Mouse (Mus musculus): ENCODE results near the gene Ccdc137. TPM values are rescaled to one million over a fixed set of nuclear protein-coding genes. Genes with fewer than 3 reads are reported as not detected.

Ccdc137 gene
- polyA plus RNA-seq, 1 experiment from 2014 or later = 34.1 TPM

DNA sequence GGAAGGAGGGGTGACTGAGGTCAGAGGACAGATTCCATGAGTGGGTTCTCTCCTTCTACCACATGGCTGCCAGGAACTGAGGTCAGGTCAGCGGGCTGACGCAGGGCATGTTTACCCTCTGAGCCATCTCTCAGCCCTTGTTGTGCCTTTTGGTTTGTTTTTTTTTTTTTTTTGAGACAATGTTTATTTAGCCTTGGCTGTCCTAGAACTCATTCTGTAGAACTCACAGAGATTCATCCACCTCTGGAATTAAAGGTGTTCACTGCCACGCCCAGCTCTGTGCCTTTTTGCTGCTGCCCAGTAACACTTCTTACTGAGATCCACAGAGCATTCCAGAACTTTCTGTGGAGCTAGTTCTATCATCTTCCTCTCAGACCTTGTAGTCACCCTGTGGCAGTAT, 47.7 kb downstream of the Ccdc137 start:
- no peak overlapping the region for H3K9ac ChIP-seq
- whole genome bisulfite sequencing = 75% methylated on average over 3 of the region's 3 CpGs
- H3K4me3 ChIP-seq = no peak overlapping the region
- no peak for ATAC-seq (ENCODE audit: insufficient number of reproducible peaks, low FRiP score, low TSS enrichment, low read depth)
- no peak overlapping the region for H3K4me2 ChIP-seq
- H3K9me3 ChIP-seq = no peaks in the 10 kb centered on the region
- no peak overlapping the region for H3K27ac ChIP-seq
- no peaks in the 10 kb centered on the region for H3K36me3 ChIP-seq
- peaks cover 8% of the 10 kb centered on the region; the same call in 1 of the 2 replicates for H3K4me1 ChIP-seq
- no peaks in the 10 kb centered on the region for H3K27me3 ChIP-seq

DNA sequence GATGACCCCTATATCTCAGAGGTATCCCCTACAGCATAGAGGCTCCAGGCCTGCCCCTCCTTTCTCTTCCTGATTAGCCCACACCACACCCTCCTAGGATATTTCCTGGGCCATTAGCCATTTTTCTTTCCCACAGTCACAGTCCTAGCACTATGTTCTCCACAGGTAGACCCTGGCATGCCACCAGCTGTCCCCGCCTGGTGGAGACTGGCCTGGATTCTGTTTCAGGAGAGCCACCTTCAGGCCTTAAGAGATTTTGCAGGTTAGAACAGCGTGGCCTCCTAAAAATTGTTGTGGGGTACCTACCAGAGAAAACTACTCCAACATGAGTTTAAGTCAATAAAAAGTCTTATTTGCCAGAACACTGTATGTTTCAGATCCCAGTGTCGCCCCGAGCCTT, 49.0 kb downstream of the Ccdc137 start:
- H3K9ac ChIP-seq = no peak overlapping the region
- no peaks in the 10 kb centered on the region for H3K36me3 ChIP-seq
- no peaks in the 10 kb centered on the region for H3K27me3 ChIP-seq
- no peak overlapping the region for H3K4me3 ChIP-seq
- 52% methylated on average over 4 of the region's 4 CpGs for WGBS
- no peak for ATAC-seq (ENCODE audit: insufficient number of reproducible peaks, low FRiP score, low TSS enrichment, low read depth)
- H3K27ac ChIP-seq = no peak overlapping the region
- H3K4me2 ChIP-seq = no peak overlapping the region
- H3K9me3 ChIP-seq = no peaks in the 10 kb centered on the region
- H3K4me1 ChIP-seq = peaks cover 13% of the 10 kb centered on the region; the same call in 1 of the 2 replicates

DNA sequence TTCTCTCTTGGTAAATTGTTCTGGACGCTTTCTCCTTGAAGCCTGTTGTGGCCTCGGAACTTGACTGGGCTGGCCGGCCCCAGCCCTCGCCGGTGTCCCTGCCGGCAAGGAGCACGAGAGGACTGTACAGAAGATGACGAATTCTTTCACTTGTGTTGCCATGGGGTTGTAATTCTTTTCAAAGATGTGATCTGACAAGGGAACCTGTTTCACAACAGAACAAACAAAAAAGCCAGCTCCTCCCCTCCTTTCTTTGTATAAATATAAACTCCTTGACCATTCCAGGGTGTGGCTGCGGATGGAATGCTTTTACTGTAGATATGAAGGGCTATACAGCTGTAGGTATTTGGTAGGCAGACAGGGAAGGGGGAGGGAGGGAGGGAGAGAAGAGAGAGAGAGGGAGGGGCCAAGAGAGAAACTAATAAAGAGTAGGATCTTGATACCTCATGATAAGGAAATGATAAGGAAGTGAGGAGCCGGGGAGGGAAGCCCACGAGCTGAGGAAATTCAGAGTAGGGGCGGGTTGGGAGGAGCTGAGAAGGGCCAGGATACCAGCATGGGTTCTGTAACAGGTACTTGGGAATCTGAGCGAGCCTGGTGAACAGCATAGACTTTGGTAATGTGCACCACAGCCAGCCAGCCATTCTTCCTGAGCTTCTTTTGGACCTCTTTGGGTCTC, 49.8 kb downstream of the Ccdc137 start:
- H3K4me1 ChIP-seq = peaks cover 13% of the 10 kb centered on the region; the same call in 1 of the 2 replicates
- no peak overlapping the region for H3K4me2 ChIP-seq
- H3K9me3 ChIP-seq = no peaks in the 10 kb centered on the region
- H3K4me3 ChIP-seq = no peak overlapping the region
- no peaks in the 10 kb centered on the region for H3K36me3 ChIP-seq
- no peak overlapping the region for H3K9ac ChIP-seq
- no peak for ATAC-seq (ENCODE audit: insufficient number of reproducible peaks, low FRiP score, low TSS enrichment, low read depth)
- H3K27me3 ChIP-seq = no peaks in the 10 kb centered on the region
- WGBS = 68% methylated on average over 13 of the region's 13 CpGs
- H3K27ac ChIP-seq = no peak overlapping the region

DNA sequence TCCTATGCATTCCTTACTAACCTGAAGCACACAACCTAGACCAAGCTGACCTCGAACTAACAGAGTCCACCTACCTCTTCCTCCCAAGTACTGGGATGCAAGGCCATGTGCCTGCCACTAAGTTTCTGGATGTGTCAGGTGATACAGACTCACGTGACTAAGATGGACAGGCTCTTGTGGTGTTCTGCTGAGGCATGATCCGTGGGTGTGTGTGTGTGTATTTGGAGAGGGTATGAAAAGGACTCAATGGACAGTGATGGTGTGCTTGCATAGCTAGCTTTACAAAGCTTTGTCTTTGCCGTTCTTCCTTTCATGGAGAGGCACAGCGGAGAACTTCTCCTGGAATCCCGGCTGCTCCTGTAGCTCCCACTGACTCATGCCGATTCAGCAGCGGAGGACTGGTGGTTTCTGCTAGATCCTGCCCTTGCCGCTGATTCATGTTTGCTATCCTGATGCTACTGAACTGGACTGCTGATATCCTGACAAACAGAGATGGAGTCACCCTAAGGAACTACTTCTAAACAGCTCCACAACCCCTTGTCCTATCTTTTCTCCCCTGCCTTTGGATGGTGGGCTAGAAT, 50.5 kb downstream of the Ccdc137 start:
- no peak for ATAC-seq (ENCODE audit: insufficient number of reproducible peaks, low FRiP score, low TSS enrichment, low read depth)
- no peak overlapping the region for H3K9ac ChIP-seq
- peaks cover 13% of the 10 kb centered on the region; the same call in 1 of the 2 replicates for H3K4me1 ChIP-seq
- no peak overlapping the region for H3K4me3 ChIP-seq
- no peaks in the 10 kb centered on the region for H3K36me3 ChIP-seq
- H3K27me3 ChIP-seq = no peaks in the 10 kb centered on the region
- no peak overlapping the region for H3K27ac ChIP-seq
- no peaks in the 10 kb centered on the region for H3K9me3 ChIP-seq
- 85% methylated on average over 9 of the region's 9 CpGs for WGBS
- no peak overlapping the region for H3K4me2 ChIP-seq

DNA sequence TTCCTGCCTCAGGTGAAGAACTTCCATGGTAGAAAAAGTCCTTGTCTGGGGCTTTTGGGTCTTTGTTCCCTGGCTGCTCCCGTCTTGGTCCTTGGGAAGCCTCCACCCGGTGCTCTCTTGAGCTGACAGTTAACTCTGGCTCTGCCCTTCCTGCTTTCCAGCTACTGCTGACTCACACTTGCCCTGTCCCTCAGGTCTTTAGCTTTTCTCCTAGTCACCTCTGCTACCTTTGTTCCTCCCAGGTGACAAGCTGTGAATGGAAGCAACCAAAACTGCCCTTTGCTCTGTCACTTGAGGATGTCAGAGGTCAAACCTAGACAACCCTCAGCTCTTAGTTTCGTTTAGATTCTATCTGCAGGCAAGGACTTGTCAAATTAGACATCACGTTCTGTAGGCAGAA, 52.0 kb downstream of the Ccdc137 start:
- Histone ChIP-seq H3K9me3 (no peaks in the 10 kb centered on the region), H3K4me2 (no peak overlapping the region)

DNA sequence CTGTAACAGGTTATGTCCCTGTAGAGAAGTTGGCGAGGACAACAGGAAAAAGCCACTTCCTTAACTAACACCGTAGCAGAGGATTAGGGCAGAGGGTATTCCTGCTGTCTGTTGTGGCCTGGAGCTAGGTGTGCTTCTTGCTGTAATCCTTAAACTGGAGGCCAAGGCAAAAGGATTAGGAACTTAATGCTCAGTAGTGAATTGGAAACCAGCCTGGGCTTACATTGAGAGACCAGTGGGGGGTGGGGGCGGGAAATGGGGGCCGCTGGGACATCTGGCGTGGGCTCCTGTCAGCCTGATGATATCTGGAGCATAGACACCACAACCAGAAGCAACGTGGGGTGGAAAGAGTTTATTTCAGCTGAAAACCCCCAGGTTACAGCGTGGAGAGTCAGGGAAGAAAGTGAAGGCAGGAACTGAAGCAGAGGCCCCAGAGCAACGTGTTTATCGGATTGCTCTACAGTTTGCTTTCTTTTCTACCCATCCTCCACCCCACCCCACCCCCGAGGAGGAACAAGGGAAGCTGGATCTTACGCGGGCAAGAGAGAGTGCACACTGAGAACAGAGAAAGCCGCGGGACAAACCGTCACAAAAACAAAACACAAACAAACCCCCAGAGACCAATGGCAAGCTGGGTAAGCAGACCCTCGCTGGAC, 52.6 kb downstream of the Ccdc137 start:
- H3K9me3 ChIP-seq = no peaks in the 10 kb centered on the region
- peak overlapping the region; percentile 25 for H3K4me3 ChIP-seq
- WGBS = 3% methylated on average over 16 of the region's 16 CpGs

More for the DNA sequence above, 52.0 kb downstream of the Ccdc137 start:
- H3K9ac ChIP-seq = no peak overlapping the region
- no peaks in the 10 kb centered on the region for H3K27me3 ChIP-seq
- 38% methylated on average over 4 of the region's 4 CpGs for WGBS
- peaks cover 13% of the 10 kb centered on the region; the same call in 1 of the 2 replicates for H3K4me1 ChIP-seq
- ATAC-seq (ENCODE audit: insufficient number of reproducible peaks, low FRiP score, low TSS enrichment, low read depth) = no peak
- H3K36me3 ChIP-seq = no peaks in the 10 kb centered on the region
- H3K27ac ChIP-seq = 0 out of 2 replicates have a peak overlapping the region, but pooled peaks have one; percentile 23
- no peak overlapping the region for H3K4me3 ChIP-seq

DNA sequence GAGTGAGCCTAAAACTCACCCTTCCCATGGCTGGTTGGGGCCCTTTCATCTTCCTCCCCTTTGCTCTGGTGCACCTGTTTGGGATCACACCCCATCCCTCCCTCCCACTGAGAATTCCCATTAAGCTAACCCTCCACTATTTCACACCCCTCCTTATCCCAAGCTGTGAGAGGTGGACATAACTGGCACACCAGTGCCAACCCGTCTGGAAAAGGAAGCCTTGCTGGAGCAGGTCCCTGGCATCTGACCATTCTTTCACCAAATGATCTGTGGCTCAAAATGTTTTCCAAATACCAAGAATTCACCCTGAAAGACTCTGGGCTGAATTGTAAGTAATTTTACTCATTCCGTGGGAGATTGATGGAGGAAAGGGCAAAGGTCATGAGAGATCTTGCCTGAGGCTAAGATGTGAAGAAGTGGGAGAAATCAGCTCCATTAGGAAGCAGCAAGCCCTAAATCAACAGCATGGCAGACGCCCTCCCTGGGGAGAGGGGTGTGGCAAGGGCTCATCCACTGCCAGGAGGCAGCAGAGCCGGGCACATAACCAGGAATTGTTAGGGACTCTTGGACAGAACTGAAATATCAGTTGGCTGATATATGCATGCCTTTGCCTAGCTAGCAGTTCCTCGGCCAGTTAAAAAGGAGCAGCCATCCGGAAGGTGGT, 55.0 kb downstream of the Ccdc137 start:
- WGBS = 30% methylated on average over 6 of the region's 6 CpGs
- H3K9me3 ChIP-seq = no peaks in the 10 kb centered on the region
- ATAC-seq (ENCODE audit: insufficient number of reproducible peaks, low FRiP score, low TSS enrichment, low read depth) = no peak

More for the DNA sequence above, 52.6 kb downstream of the Ccdc137 start:
- H3K27me3 ChIP-seq = no peaks in the 10 kb centered on the region
- no peak for ATAC-seq (ENCODE audit: insufficient number of reproducible peaks, low FRiP score, low TSS enrichment, low read depth)
- H3K27ac ChIP-seq = peak overlapping the region; percentile 23
- H3K36me3 ChIP-seq = no peaks in the 10 kb centered on the region
- peak overlapping the region; percentile 38 for H3K4me2 ChIP-seq
- peaks cover 13% of the 10 kb centered on the region; the same call in 1 of the 2 replicates for H3K4me1 ChIP-seq
- H3K9ac ChIP-seq = 0 out of 2 replicates have a peak overlapping the region, but pooled peaks have one; percentile 26

More for the DNA sequence above, 55.0 kb downstream of the Ccdc137 start:
- Histone ChIP-seq H3K9ac (no peak overlapping the region), H3K4me2 (no peak overlapping the region), H3K4me1 (peaks cover 20% of the 10 kb centered on the region), H3K4me3 (no peak overlapping the region), H3K27me3 (no peaks in the 10 kb centered on the region), H3K27ac (no peak overlapping the region), H3K36me3 (no peaks in the 10 kb centered on the region)

Other genes with a start within 250 kb of the Ccdc137 start
- gene Bahcc1, start 225.2 kb upstream of the Ccdc137 start, polyA plus RNA-seq (2015; fragmentation: Nextera tagmentation; extraction: Ambion mirVana) = 5.8 and 6.7 TPM in 2 replicates
- 2,203 and 2,296 TPM in 2 replicates for gene Actg1, start 109.6 kb upstream of the Ccdc137 start, polyA plus RNA-seq (2015; fragmentation: Nextera tagmentation; extraction: Ambion mirVana)
- gene Fscn2, start 96.6 kb upstream of the Ccdc137 start, polyA plus RNA-seq (2015; fragmentation: Nextera tagmentation; extraction: Ambion mirVana) = 0.31 and 0.79 TPM in 2 replicates
- gene Faap100, start 79.4 kb upstream of the Ccdc137 start, polyA plus RNA-seq (2015; fragmentation: Nextera tagmentation; extraction: Ambion mirVana) = 33.1 and 33.3 TPM in 2 replicates
- gene Nploc4, start 20.4 kb upstream of the Ccdc137 start, polyA plus RNA-seq (2015; fragmentation: Nextera tagmentation; extraction: Ambion mirVana) = 28.8 and 30.8 TPM in 2 replicates
- 0.28 and 0.43 TPM in 2 replicates for gene Tspan10, start 15.5 kb upstream of the Ccdc137 start, polyA plus RNA-seq (2015; fragmentation: Nextera tagmentation; extraction: Ambion mirVana)
- 0.17 and 0.52 TPM in 2 replicates for gene Pde6g, start 4.6 kb upstream of the Ccdc137 start, polyA plus RNA-seq (2015; fragmentation: Nextera tagmentation; extraction: Ambion mirVana)
- 13.1 and 14.4 TPM in 2 replicates for gene Oxld1, start within 50 bp of the Ccdc137 start, polyA plus RNA-seq (2015; fragmentation: Nextera tagmentation; extraction: Ambion mirVana)
- 50.5 and 53.8 TPM in 2 replicates for gene Arl16, start 9.5 kb downstream of the Ccdc137 start, polyA plus RNA-seq (2015; fragmentation: Nextera tagmentation; extraction: Ambion mirVana)
- gene Mrpl12, start 26.5 kb downstream of the Ccdc137 start, polyA plus RNA-seq (2015; fragmentation: Nextera tagmentation; extraction: Ambion mirVana) = 113 and 121 TPM in 2 replicates
- 36.7 and 36.9 TPM in 2 replicates for gene Slc25a10, start 33.7 kb downstream of the Ccdc137 start, polyA plus RNA-seq (2015; fragmentation: Nextera tagmentation; extraction: Ambion mirVana)
- 3.5 and 4.4 TPM in 2 replicates for gene Gcgr, start 72.6 kb downstream of the Ccdc137 start, polyA plus RNA-seq (2015; fragmentation: Nextera tagmentation; extraction: Ambion mirVana)
- 237 and 239 TPM in 2 replicates for gene Mcrip1, start 91.6 kb downstream of the Ccdc137 start, polyA plus RNA-seq (2015; fragmentation: Nextera tagmentation; extraction: Ambion mirVana)
- gene Ppp1r27, start 93.0 kb downstream of the Ccdc137 start, polyA plus RNA-seq (2015; fragmentation: Nextera tagmentation; extraction: Ambion mirVana) = 3.2 and 11.9 TPM in 2 replicates
- gene P4hb, start 115.1 kb downstream of the Ccdc137 start, polyA plus RNA-seq (2015; fragmentation: Nextera tagmentation; extraction: Ambion mirVana) = 1,021 and 1,099 TPM in 2 replicates
- gene Arhgdia, start 123.5 kb downstream of the Ccdc137 start, polyA plus RNA-seq (2015; fragmentation: Nextera tagmentation; extraction: Ambion mirVana) = 581 and 641 TPM in 2 replicates
- 342 and 405 TPM in 2 replicates for gene Alyref, start 140.2 kb downstream of the Ccdc137 start, polyA plus RNA-seq (2015; fragmentation: Nextera tagmentation; extraction: Ambion mirVana)
- 212 and 215 TPM in 2 replicates for gene Anapc11, start 140.3 kb downstream of the Ccdc137 start, polyA plus RNA-seq (2015; fragmentation: Nextera tagmentation; extraction: Ambion mirVana)
- gene Npb, start 150.4 kb downstream of the Ccdc137 start, polyA plus RNA-seq (2015; fragmentation: Nextera tagmentation; extraction: Ambion mirVana) = 2.2 and 2.9 TPM in 2 replicates
- 130 and 136 TPM in 2 replicates for gene Pcyt2, start 159.8 kb downstream of the Ccdc137 start, polyA plus RNA-seq (2015; fragmentation: Nextera tagmentation; extraction: Ambion mirVana)
- gene Sirt7, start 167.1 kb downstream of the Ccdc137 start, polyA plus RNA-seq (2015; fragmentation: Nextera tagmentation; extraction: Ambion mirVana) = 32.9 and 33.4 TPM in 2 replicates
- 26.6 and 32.9 TPM in 2 replicates for gene Mafg, start 175.5 kb downstream of the Ccdc137 start, polyA plus RNA-seq (2015; fragmentation: Nextera tagmentation; extraction: Ambion mirVana)
- gene Pycr1, start 185.7 kb downstream of the Ccdc137 start, polyA plus RNA-seq (2015; fragmentation: Nextera tagmentation; extraction: Ambion mirVana) = 61.6 and 72.1 TPM in 2 replicates
- 0.61 and 4.0 TPM in 2 replicates for gene Myadml2, start 190.0 kb downstream of the Ccdc137 start, polyA plus RNA-seq (2015; fragmentation: Nextera tagmentation; extraction: Ambion mirVana)
- 4.8 and 5.4 TPM in 2 replicates for gene Notum, start 203.1 kb downstream of the Ccdc137 start, polyA plus RNA-seq (2015; fragmentation: Nextera tagmentation; extraction: Ambion mirVana)
- gene Aspscr1, start 214.9 kb downstream of the Ccdc137 start, polyA plus RNA-seq (2015; fragmentation: Nextera tagmentation; extraction: Ambion mirVana) = 107 TPM in 2 replicates

All from limb, embryonic 15.5 days (tissue).